Mouse (Mus musculus): ENCODE data around the gene Mrpl3. TPM values are rescaled to one million over a fixed set of nuclear protein-coding genes. Genes with fewer than 3 reads are reported as not detected.
"Not testable (repeated sequence)": the region's sequence is repeated elsewhere in the genome, so short reads cannot be mapped to it uniquely, and the experiment has no call there.

Gene Mrpl3
- total RNA-seq, 2 experiments from 2014 or later = 87.0 to 88.1 TPM

GRCm38 (mm10) chr9:105072991-105073748, 20.1 kb downstream of the Mrpl3 start:
- Histone ChIP-seq H3K27ac (no peak overlapping the region), H3K4me3 (no peak overlapping the region)
- TF ChIP-seq CTCF (IDR thresholded peaks at IDR 0.05) = no peak
- intact Hi-C loops (cut with DNase I) = no loop called here
- no peak for DNase-seq (ENCODE audit: extremely low spot score in 1 of 2, low spot score in 2 of 2)

GRCm38 (mm10) chr9:105074851-105075250, 21.8 kb downstream of the Mrpl3 start:
- no peak overlapping the region for H3K4me3 ChIP-seq
- no peak overlapping the region for H3K27ac ChIP-seq
- TF ChIP-seq CTCF (IDR thresholded peaks at IDR 0.05) = no peak
- no peak for DNase-seq (ENCODE audit: extremely low spot score in 1 of 2, low spot score in 2 of 2)
- intact Hi-C loops (cut with DNase I) = loop anchor here (5.0 kb wide), 1 partner anchor 312 kb away; no protein-coding TSS in a partner anchor

GRCm38 (mm10) chr9:105076756-105077424, 23.9 kb downstream of the Mrpl3 start:
- no peak for TF ChIP-seq CTCF (IDR thresholded peaks at IDR 0.05)
- Histone ChIP-seq H3K4me3 (no peak overlapping the region), H3K27ac (no peak overlapping the region)
- no peak for DNase-seq (ENCODE audit: extremely low spot score in 1 of 2, low spot score in 2 of 2)
- intact Hi-C loops (cut with DNase I) = loop anchor here (5.0 kb wide), 1 partner anchor 310 kb away; no protein-coding TSS in a partner anchor

- Histone ChIP-seq H3K4me3 (no peak overlapping the region), H3K27ac (no peak overlapping the region)
- intact Hi-C loops (cut with DNase I) = loop anchor here (5.0 kb wide), 1 partner anchor 309 kb away; no protein-coding TSS in a partner anchor
- TF ChIP-seq CTCF (IDR thresholded peaks at IDR 0.05) = no peak
- no peak for DNase-seq (ENCODE audit: extremely low spot score in 1 of 2, low spot score in 2 of 2)
These were observed 25.4 kb downstream of the Mrpl3 start for GRCm38 (mm10) chr9:105078460-105078859.

GRCm38 (mm10) chr9:105080246-105080645, 27.2 kb downstream of the Mrpl3 start:
- intact Hi-C loops (cut with DNase I) = loop anchor here (5.0 kb wide), 1 partner anchor 132 kb away; no protein-coding TSS in a partner anchor
- H3K27ac ChIP-seq = no peak overlapping the region
- no peak for TF ChIP-seq CTCF (IDR thresholded peaks at IDR 0.05)
- H3K4me3 ChIP-seq = no peak overlapping the region
- DNase-seq (ENCODE audit: extremely low spot score in 1 of 2, low spot score in 2 of 2) = no peak

- no peak for DNase-seq (ENCODE audit: extremely low spot score in 1 of 2, low spot score in 2 of 2)
- intact Hi-C loops (cut with DNase I) = no loop called here
- Histone ChIP-seq H3K4me3 (no peak overlapping the region), H3K27ac (no peak overlapping the region)
- no peak for TF ChIP-seq CTCF (IDR thresholded peaks at IDR 0.05)
These were observed 48.0 kb downstream of the Mrpl3 start for GRCm38 (mm10) chr9:105100807-105101570.

- H3K27ac ChIP-seq = no peak overlapping the region
- intact Hi-C loops (cut with DNase I) = no loop called here
- TF ChIP-seq CTCF (IDR thresholded peaks at IDR 0.05) = no peak
- no peak for DNase-seq (ENCODE audit: extremely low spot score in 1 of 2, low spot score in 2 of 2)
- no peak overlapping the region for H3K4me3 ChIP-seq
These were observed 48.9 kb downstream of the Mrpl3 start for GRCm38 (mm10) chr9:105101911-105102310.

GRCm38 (mm10) chr9:105103893-105104292, 50.9 kb downstream of the Mrpl3 start:
- no peak for DNase-seq (ENCODE audit: extremely low spot score in 1 of 2, low spot score in 2 of 2)
- TF ChIP-seq CTCF (IDR thresholded peaks at IDR 0.05) = no peak
- H3K27ac ChIP-seq = no peak overlapping the region
- no peak overlapping the region for H3K4me3 ChIP-seq
- intact Hi-C loops (cut with DNase I) = no loop called here

- H3K4me3 ChIP-seq; H3K27ac ChIP-seq; intact Hi-C loops (cut with DNase I): not testable (repeated sequence)
- peak in 1 of 2 experiments; percentile 4 for DNase-seq (ENCODE audit: extremely low spot score in 1 of 2, low spot score in 2 of 2)
These were observed 72.2 kb downstream of the Mrpl3 start for GRCm38 (mm10) chr9:105125206-105125605.

Other genes with a start within 250 kb of the Mrpl3 start
- gene Nudt16, start 78.6 kb downstream of the Mrpl3 start, total RNA-seq (2021) = 10 to 100 TPM; 15.5 to 17.7 TPM
- not detected for gene 1700080E11Rik, start 91.9 kb downstream of the Mrpl3 start, total RNA-seq (2021)

Data from left cerebral cortex, adult 2 months (tissue).